In the genomic region with DNA sequence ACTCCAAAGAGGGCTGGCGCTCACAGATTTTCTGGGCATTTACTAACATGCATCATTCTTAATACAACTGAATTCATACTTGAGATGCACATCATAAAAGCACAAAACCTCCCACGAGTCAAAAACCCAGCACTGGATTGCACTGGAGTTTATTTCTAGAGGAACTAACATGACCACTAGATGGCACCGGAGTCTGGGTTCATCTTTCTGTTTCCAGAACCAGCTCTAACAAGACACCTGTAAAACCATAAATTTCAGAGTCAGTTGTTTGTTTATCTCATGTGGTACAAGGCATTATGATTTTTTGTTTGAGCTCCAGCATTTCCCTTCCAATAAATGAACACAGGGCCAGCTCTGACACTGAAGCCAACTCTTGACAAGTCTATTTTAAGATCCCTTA, we compare ENCODE assay signal across 9 mouse cellular contexts.
DNase-seq lines count a peak whose midpoint lies in the region; ATAC-seq and TF ChIP-seq lines count a peak whose summit lies in the region.
"Had no signal": no experiment of that assay in that cellular context is flagged by ENCODE, and none has a peak within 500 bp of the region (broad histone marks: within the 10 kb centered on the region; RNA-seq: fewer than 3 reads in every experiment).

No protein-coding gene starts in this region.

- no peak for TF ChIP-seq POLR2A in CH12.LX (IDR thresholded peaks at IDR 0.05; ENCODE audit: low read depth, low read length)

- 20% methylated on average over 3 of the region's 3 CpGs for WGBS in intestine, postnatal 0 days
- WGBS in intestine, embryonic 15.5 days, result 23% methylated on average over 3 of the region's 3 CpGs

- H3K4me1 ChIP-seq in intestine, postnatal 0 days (replicated peaks; ENCODE audit: control insufficient read depth, insufficient read depth, low read length), result no peaks in the 10 kb centered on the region
- no peaks in the 10 kb centered on the region for H3K4me1 ChIP-seq in intestine, embryonic 15.5 days (replicated peaks)
- H3K4me1 ChIP-seq in CH12.LX (ENCODE audit: control insufficient read depth in 1 of 2, insufficient read depth in 2 of 2), result no peaks in the 10 kb centered on the region
- H3K4me1 ChIP-seq: limb, embryonic 12.5 days had no signal

- no peaks in the 10 kb centered on the region for H3K79me2 ChIP-seq in CH12.LX (replicated peaks; ENCODE audit: control insufficient read depth, extremely low read depth, insufficient read depth, poor library complexity, severe bottlenecking)

- H3K27me3 ChIP-seq in intestine, postnatal 0 days (replicated peaks; ENCODE audit: control insufficient read depth, insufficient read depth, low read length), result no peaks in the 10 kb centered on the region
- no peaks in the 10 kb centered on the region for H3K27me3 ChIP-seq in intestine, embryonic 15.5 days (replicated peaks)
- H3K27me3 ChIP-seq in CH12.LX (replicated peaks), result no peaks in the 10 kb centered on the region
- H3K27me3 ChIP-seq: limb, embryonic 12.5 days had no signal

- ATAC-seq in intestine, postnatal 0 days, result no peak
- no peak for ATAC-seq in intestine, embryonic 15.5 days
- peak; percentile 74 for ATAC-seq in megakaryocyte progenitor cell, adult 5-6 weeks (replicated peaks; ENCODE audit: poor library complexity)
- ATAC-seq in megakaryocyte, adult 5-6 weeks (ENCODE audit: poor library complexity, severe bottlenecking), result no peak

- H3K36me3 ChIP-seq in intestine, postnatal 0 days (ENCODE audit: control insufficient read depth, insufficient read depth), result no peaks in the 10 kb centered on the region
- H3K36me3 ChIP-seq in intestine, embryonic 15.5 days, result no peaks in the 10 kb centered on the region
- H3K36me3 ChIP-seq in CH12.LX (replicated peaks in 1 of 2; ENCODE audit: control insufficient read depth in 1 of 2, insufficient read depth in 1 of 2, low read length in 1 of 2), result no peaks in the 10 kb centered on the region
- H3K36me3 ChIP-seq: limb, embryonic 12.5 days had no signal

- no peak overlapping the region for H3K9ac ChIP-seq in intestine, postnatal 0 days (ENCODE audit: low read depth, low read length)
- H3K9ac ChIP-seq in intestine, embryonic 15.5 days, result no peak overlapping the region
- H3K9ac ChIP-seq in CH12.LX (ENCODE audit: insufficient read depth, low read depth), result no peak overlapping the region
- H3K9ac ChIP-seq: limb, embryonic 12.5 days had no signal

- peak; percentile 84 for TF ChIP-seq CTCF in intestine, postnatal 0 days (IDR thresholded peaks at IDR 0.05; ENCODE audit: low read depth)
- TF ChIP-seq CTCF in CH12.LX (conservative IDR thresholded peaks at IDR 0.05 in 1 of 2, IDR thresholded peaks at IDR 0.05 in 1 of 2; ENCODE audit: low read depth in 2 of 2, low read length in 2 of 2), result peak; percentile 57 to 77

- in situ Hi-C loops in CH12.LX (cut with MboI; ENCODE audit: low pct_ligation_motif_present, low pct_unique_long_range_greater_than_20kb, low sequenced_read_pairs), result loop anchor here (25.0 kb wide), 1 partner anchor 410 kb away; no protein-coding TSS in a partner anchor

- DNase-seq in CH12.LX (ENCODE audit: extremely low read depth), result peak; percentile 57
- DNase-seq in brain, adult 2 months (ENCODE audit: low read depth, low spot score), result peak; percentile 79
- peak; percentile 36 to 85 for DNase-seq in frontal cortex, adult 2 months (ENCODE audit: extremely low spot score in 1 of 2, low spot score in 1 of 2)
- peak; percentile 9 to 78 for DNase-seq in layer of hippocampus, adult 18-20 months (ENCODE audit: low spot score in 2 of 2)

- dilution Hi-C loops in CH12.LX (cut with MboI; ENCODE audit: extremely low pct_ligation_motif_present, extremely low pct_unique_long_range_greater_than_20kb, low sequenced_read_pairs), result no loop called here

- TF ChIP-seq EP300 in CH12.LX (IDR thresholded peaks at IDR 0.05; ENCODE audit: low read length), result no peak

- H3K9me3 ChIP-seq in intestine, postnatal 0 days (ENCODE audit: control insufficient read depth), result no peaks in the 10 kb centered on the region
- no peaks in the 10 kb centered on the region for H3K9me3 ChIP-seq in intestine, embryonic 15.5 days
- H3K9me3 ChIP-seq in CH12.LX (replicated peaks; ENCODE audit: low read length), result no peaks in the 10 kb centered on the region
- H3K9me3 ChIP-seq: limb, embryonic 12.5 days had no signal

- no peak overlapping the region for H3K4me3 ChIP-seq in intestine, postnatal 0 days (ENCODE audit: low read depth, low read length)
- H3K4me3 ChIP-seq in intestine, embryonic 15.5 days (replicated peaks), result no peak overlapping the region
- H3K4me3 ChIP-seq in CH12.LX (replicated peaks in 1 of 3; ENCODE audit: low read depth in 2 of 3, low read length in 2 of 3, poor library complexity in 1 of 3), result no peak overlapping the region
- H3K4me3 ChIP-seq: limb, embryonic 12.5 days had no signal

- H3K27ac ChIP-seq in intestine, postnatal 0 days (ENCODE audit: low read depth, low read length), result no peak overlapping the region
- no peak overlapping the region for H3K27ac ChIP-seq in intestine, embryonic 15.5 days
- no peak overlapping the region for H3K27ac ChIP-seq in CH12.LX (ENCODE audit: insufficient read depth, low read depth)
- H3K27ac ChIP-seq: limb, embryonic 12.5 days had no signal

- TF ChIP-seq RAD21 in CH12.LX (IDR thresholded peaks at IDR 0.05; ENCODE audit: low read depth, low read length), result peak; percentile 80

- no peak overlapping the region for H3K4me2 ChIP-seq in intestine, postnatal 0 days (replicated peaks; ENCODE audit: low read depth)
- H3K4me2 ChIP-seq in intestine, embryonic 15.5 days (replicated peaks), result no peak overlapping the region
- H3K4me2 ChIP-seq in CH12.LX (ENCODE audit: insufficient read depth, low read depth, poor library complexity, severe bottlenecking), result no peak overlapping the region
- H3K4me2 ChIP-seq: limb, embryonic 12.5 days had no signal

TF ChIP-seq in CH12.LX, 34 proteins besides CTCF, POLR2A, EP300 and RAD21:
- TF ChIP-seq MYC (IDR thresholded peaks at IDR 0.05; ENCODE audit: low read depth, low read length), result 0 out of 2 replicates have a peak, but pooled peaks have one; percentile 35
- TF ChIP-seq BHLHE40 (IDR thresholded peaks at IDR 0.05; ENCODE audit: low read depth, low read length), result no peak
- no peak for TF ChIP-seq POLR2AphosphoS2 (IDR thresholded peaks at IDR 0.05; ENCODE audit: low read depth, low read length)
- TF ChIP-seq SMC3 (IDR thresholded peaks at IDR 0.05; ENCODE audit: low read depth, low read length), result peak; percentile 76
- no peak for TF ChIP-seq USF2 (conservative IDR thresholded peaks at IDR 0.05; ENCODE audit: low read depth, low read length)
- TF ChIP-seq NELFE (IDR thresholded peaks at IDR 0.05; ENCODE audit: low read depth, low read length), result 0 out of 2 replicates have a peak, but pooled peaks have one; percentile 31
- no peak for TF ChIP-seq ZKSCAN1 (IDR thresholded peaks at IDR 0.05; ENCODE audit: borderline replicate concordance, low read depth, low read length)
- no peak for TF ChIP-seq CHD2 (IDR thresholded peaks at IDR 0.05; ENCODE audit: low read length)
- TF ChIP-seq RCOR1 (conservative IDR thresholded peaks at IDR 0.05; ENCODE audit: low read depth, low read length), result no peak
- TF ChIP-seq ZNF384 (IDR thresholded peaks at IDR 0.05; ENCODE audit: low read depth, low read length), result no peak
- no peak for TF ChIP-seq HCFC1 (IDR thresholded peaks at IDR 0.05; ENCODE audit: low read depth, low read length)
- TF ChIP-seq USF1 (IDR thresholded peaks at IDR 0.05; ENCODE audit: low read depth, low read length), result no peak
- TF ChIP-seq SIN3A (IDR thresholded peaks at IDR 0.05; ENCODE audit: low read length), result no peak
- no peak for TF ChIP-seq MXI1 (IDR thresholded peaks at IDR 0.05; ENCODE audit: low read depth, low read length)
- TF ChIP-seq MAFK (IDR thresholded peaks at IDR 0.05; ENCODE audit: insufficient replicate concordance, low read length), result no peak
- TF ChIP-seq MEF2A (IDR thresholded peaks at IDR 0.05; ENCODE audit: borderline replicate concordance, low read depth, low read length), result no peak; the same call in 1 of the 2 replicates
- TF ChIP-seq IRF4 (IDR thresholded peaks at IDR 0.05; ENCODE audit: low read depth, low read length), result peak; percentile 41; the same call in 1 of the 2 replicates
- no peak for TF ChIP-seq NRF1 (IDR thresholded peaks at IDR 0.05; ENCODE audit: low read depth, low read length)
- no peak for TF ChIP-seq ELF1 (IDR thresholded peaks at IDR 0.05; ENCODE audit: low read depth, low read length)
- TF ChIP-seq TBP (conservative IDR thresholded peaks at IDR 0.05; ENCODE audit: low read depth, low read length), result no peak
- no peak for TF ChIP-seq MAZ (IDR thresholded peaks at IDR 0.05; ENCODE audit: low read depth, low read length)
- no peak for TF ChIP-seq KAT2A (IDR thresholded peaks at IDR 0.05; ENCODE audit: insufficient replicate concordance, low read length)
- no peak for TF ChIP-seq UBTF (IDR thresholded peaks at IDR 0.05; ENCODE audit: low read depth, low read length)
- TF ChIP-seq MAX (IDR thresholded peaks at IDR 0.05; ENCODE audit: low read length), result no peak
- TF ChIP-seq ZC3H11A (IDR thresholded peaks at IDR 0.05; ENCODE audit: low read depth, low read length), result peak; percentile 32; the same call in 1 of the 2 replicates
- no peak for TF ChIP-seq CHD1 (IDR thresholded peaks at IDR 0.05; ENCODE audit: low read depth, low read length)
- TF ChIP-seq JUND (conservative IDR thresholded peaks at IDR 0.05; ENCODE audit: low read depth, low read length), result no peak; the same call in 1 of the 2 replicates
- no peak for TF ChIP-seq TCF12 (IDR thresholded peaks at IDR 0.05; ENCODE audit: low read depth, low read length)
- no peak for TF ChIP-seq PAX5 (IDR thresholded peaks at IDR 0.05; ENCODE audit: low read length)
- no peak for TF ChIP-seq JUN (IDR thresholded peaks at IDR 0.05; ENCODE audit: insufficient read depth, low read depth, low read length)
- TF ChIP-seq ZMIZ1 (IDR thresholded peaks at IDR 0.05; ENCODE audit: low read depth, low read length), result no peak
- TF ChIP-seq GABPA (IDR thresholded peaks at IDR 0.05; ENCODE audit: insufficient replicate concordance, low read depth, low read length), result no peak
- TF ChIP-seq ETS1 (conservative IDR thresholded peaks at IDR 0.05; ENCODE audit: low read depth, low read length), result no peak
- TF ChIP-seq E2F4 (IDR thresholded peaks at IDR 0.05; ENCODE audit: insufficient replicate concordance, low read depth, low read length), result no peak
